Mouse (Mus musculus) testis, adult 2 months (tissue): Measurements from ENCODE around the gene Ctbp2.

Source experiments
- CTCF ChIP-seq: fragments of 200-500 bp; IDR thresholded peaks from 2 replicates; pipeline ENCODE4 v1.5.1; 2012; ENCODE audit warnings: low read depth, mild to moderate bottlenecking, inconsistent platforms, low read length, moderate library complexity; ENCODE audit not compliant: control insufficient read depth, insufficient read depth, insufficient replicate concordance
- POLR2A ChIP-seq: fragments of 200-500 bp; IDR thresholded peaks from 2 replicates; pipeline ENCODE4 v1.6.1; 2012; ENCODE audit warnings: low read depth, mild to moderate bottlenecking, inconsistent platforms, low read length, moderate library complexity; ENCODE audit not compliant: control insufficient read depth

GRCm38 (mm10) chr7:133060170-133060569 lies 64.0 kb downstream of the Ctbp2 start:
- TF ChIP-seq CTCF (no peak), POLR2A (no peak)
